Mouse (Mus musculus) NIH3T3 (cell line): ENCODE measurements at regions not wholly inside any gene's neighbourhood (a gene's known extent, or its start where the extent isn't known, plus 50 kb on each side); places are given as distances from the start of the nearest gene placed in this dataset.
"Not testable (repeated sequence)": the region's sequence is repeated elsewhere in the genome, so short reads cannot be mapped to it uniquely, and the experiment has no call there.

Experiments used
- DNase-seq: peaks from one replicate; pipeline ENCODE4 v3.0.0-alpha.2; 2012; ENCODE audit warnings: low read depth

DNA sequence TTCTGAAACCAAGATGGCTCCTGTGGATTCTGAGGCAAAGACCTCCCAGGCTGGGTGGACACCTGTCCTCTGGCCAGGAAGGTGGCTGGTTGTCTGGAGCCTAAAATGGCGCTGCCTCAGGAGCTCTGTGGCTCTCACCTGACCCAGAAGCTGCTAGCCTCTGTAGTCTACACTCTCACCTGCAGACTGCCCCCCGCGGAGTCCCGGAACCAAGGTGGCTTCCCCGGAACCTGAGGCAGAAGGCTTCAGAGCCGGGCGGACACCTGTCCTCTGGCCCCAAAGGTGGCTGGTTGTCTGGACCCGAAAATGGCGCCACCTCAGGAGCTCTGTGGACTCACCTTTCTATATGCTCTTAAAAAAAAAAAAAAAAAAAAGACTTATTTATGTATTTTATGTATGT is 481.2 kb upstream of the Brinp1 start:
- DNase-seq = no peak

DNA sequence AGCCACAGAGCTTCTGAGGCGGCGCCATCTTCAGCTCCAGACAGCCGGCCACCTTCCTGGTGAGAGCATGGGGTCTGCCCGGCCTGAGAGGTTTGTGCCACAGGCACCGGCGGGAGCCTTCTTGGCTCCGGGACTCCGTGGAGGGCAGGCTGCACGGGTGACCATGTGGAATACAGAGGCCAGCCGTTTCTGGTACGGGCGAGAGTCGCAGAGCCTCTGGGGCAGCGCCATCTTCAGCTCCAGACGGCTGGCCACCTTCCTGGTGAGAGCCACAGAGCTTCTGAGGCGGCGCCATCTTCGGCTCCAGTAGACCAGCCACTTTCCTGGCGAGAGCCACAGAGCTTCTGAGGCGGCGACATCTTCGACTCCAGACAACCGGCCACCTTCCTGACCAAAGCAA is 456.2 kb upstream of the Brinp1 start:
- not testable (repeated sequence) for DNase-seq

DNA sequence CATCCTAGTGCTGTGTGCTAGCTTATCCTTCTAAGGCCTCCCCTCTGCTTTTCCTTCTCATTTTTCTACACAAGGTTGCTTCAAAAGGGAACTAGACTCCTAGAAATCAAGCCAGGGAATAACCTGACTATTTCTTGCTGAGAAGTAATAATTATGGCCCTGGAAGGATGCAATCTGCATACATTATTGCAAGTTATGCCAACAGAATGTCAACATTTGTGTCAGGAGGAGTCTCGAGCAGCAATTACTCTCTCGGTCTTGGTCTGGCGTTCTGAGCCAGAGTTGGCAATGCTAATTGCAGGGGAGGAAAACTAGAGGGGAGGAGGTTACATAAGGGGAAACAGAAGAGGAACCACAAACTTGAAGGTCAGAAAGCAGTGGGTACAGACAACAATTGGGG is 441.3 kb upstream of the Brinp1 start:
- no peak for DNase-seq

DNA sequence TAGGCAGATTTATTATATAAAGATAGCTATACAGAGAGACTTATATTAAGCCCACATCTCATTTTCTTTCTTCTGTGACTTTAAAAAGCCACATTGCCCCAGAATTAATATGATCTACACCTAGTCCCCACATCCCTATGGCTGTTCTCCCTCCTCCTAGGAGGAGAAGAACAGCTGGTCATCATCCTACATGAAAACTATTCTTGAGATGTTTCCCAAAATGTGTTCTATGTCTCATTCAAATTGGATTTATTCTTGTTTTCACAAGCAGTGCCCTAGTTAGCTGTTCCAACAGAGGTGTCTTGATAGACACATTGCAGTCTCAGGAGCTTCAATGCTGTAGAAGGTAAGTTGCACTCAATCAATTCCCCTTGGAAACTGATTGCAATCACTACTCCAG is 429.1 kb upstream of the Brinp1 start:
- DNase-seq = no peak

DNA sequence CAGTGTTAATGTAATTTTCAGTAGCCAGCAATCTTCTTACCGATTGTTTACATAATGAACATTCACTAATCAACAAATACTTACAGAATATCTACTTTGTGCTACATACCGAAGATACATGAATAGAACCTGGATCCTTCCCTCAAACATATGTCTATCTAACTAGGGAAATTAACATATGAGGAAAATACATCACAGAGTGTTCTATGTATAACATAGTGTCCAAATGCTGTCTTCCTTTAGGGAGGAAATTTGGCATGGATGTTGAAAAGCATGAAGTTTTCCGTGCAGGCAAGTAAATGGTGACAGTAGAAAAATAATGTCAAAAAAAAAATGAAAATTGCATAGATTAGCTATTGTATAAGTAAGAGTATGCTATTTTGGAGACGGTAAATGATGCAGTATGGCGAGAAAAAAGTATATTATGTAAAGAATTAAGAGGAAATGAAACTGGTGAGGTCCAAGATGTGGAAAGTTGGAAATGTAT is 392.8 kb upstream of the Brinp1 start:
- DNase-seq = no peak

DNA sequence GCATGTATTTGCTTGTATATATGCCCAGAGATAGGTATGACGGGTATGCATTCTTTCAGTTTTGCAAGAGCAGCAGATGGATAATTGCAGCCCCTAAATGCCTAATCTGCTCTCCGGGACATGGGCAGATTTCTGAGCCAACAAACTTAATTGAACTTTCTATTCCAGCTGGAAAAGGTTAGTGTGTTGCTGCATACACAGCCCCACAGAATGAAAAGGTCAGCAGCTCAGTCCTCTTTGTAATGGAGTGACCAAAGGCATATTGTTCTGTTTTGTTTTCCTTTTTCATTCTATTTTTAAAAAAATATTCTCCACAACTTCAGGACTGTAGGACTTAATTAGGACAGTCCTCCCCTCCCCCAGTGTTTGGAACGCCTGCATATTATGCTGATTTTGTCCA is 373.4 kb upstream of the Brinp1 start:
- DNase-seq = no peak
